Mouse (Mus musculus): Measurements from ENCODE around the gene Klf11.

DNA sequence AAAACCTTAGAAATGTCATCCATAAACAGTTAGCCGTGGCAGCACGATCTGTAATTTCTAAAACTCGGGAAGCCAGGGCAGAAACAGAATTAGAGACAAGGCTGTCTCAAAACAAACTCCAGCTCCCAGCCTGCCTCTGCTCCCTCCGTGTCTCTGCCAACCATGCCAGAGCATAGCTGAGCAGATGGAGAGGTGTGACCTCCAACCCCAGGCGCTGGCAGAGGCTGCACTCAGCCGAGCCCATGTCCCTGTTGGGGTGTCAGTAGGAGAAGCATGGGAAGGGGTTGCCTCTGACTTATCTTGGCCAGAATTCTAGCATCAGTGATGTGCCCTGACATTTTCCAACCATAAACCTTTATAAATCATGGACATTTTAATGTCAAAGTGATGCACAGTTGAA, 38.5 kb upstream of the Klf11 start:
- TF ChIP-seq POLR2A (IDR thresholded peaks at IDR 0.05; ENCODE audit: borderline replicate concordance, extremely low read depth, insufficient read depth, insufficient read length, poor library complexity, severe bottlenecking) (no peak), CTCF (IDR thresholded peaks at IDR 0.05; ENCODE audit: borderline replicate concordance, extremely low read depth, insufficient read depth, insufficient read length) (no peak)
